In genomic region chr1:182881246-182881645, GRCm38 (mm10) we compare ENCODE assay signal across 23 mouse cellular contexts.
DNase-seq lines count a peak whose midpoint lies in the region; ATAC-seq lines count a peak whose summit lies in the region.
"Had no signal": no experiment of that assay in that cellular context is flagged by ENCODE, and none has a peak within 500 bp of the region (broad histone marks: within the 10 kb centered on the region; RNA-seq: fewer than 3 reads in every experiment).

No protein-coding gene starts in this region.

- H3K27me3 ChIP-seq in hindbrain, embryonic 15.5 days: no peaks in the 10 kb centered on the region
- H3K27me3 ChIP-seq in hindbrain, embryonic 14.5 days (ENCODE audit: control insufficient read depth, insufficient read depth, low read length): no peaks in the 10 kb centered on the region
- no peaks in the 10 kb centered on the region for H3K27me3 ChIP-seq in lung, embryonic 16.5 days (ENCODE audit: control insufficient read depth, insufficient read depth, low read depth, low read length)
- H3K27me3 ChIP-seq: forebrain, embryonic 13.5 days; hindbrain, embryonic 12.5 days had no signal

- H3K4me2 ChIP-seq in hindbrain, embryonic 15.5 days: no peak overlapping the region
- H3K4me2 ChIP-seq in hindbrain, embryonic 14.5 days (replicated peaks): no peak overlapping the region
- H3K4me2 ChIP-seq in lung, embryonic 16.5 days (ENCODE audit: low read depth, low read length): no peak overlapping the region
- H3K4me2 ChIP-seq: forebrain, embryonic 13.5 days; heart, embryonic 11.5 days; hindbrain, embryonic 12.5 days had no signal

- 0 out of 2 replicates have a peak, but pooled peaks have one; percentile 34 for ATAC-seq in hindbrain, embryonic 15.5 days (ENCODE audit: low FRiP score, low read depth)
- ATAC-seq in hindbrain, embryonic 14.5 days (ENCODE audit: low FRiP score): no peak
- ATAC-seq in lung, embryonic 16.5 days (ENCODE audit: low read depth): peak; percentile 65
- ATAC-seq: CD4-positive, CD25-positive, alpha-beta regulatory T cell, adult 4 months; forebrain, embryonic 13.5 days; intestine, postnatal 0 days had no signal

- WGBS in hindbrain, embryonic 15.5 days: 89% methylated on average over 8 of the region's 8 CpGs
- 82% methylated on average over 8 of the region's 8 CpGs for WGBS in hindbrain, embryonic 14.5 days
- WGBS in lung, embryonic 16.5 days: 57% methylated on average over 8 of the region's 8 CpGs

- no peak overlapping the region for H3K4me3 ChIP-seq in hindbrain, embryonic 15.5 days
- no peak overlapping the region for H3K4me3 ChIP-seq in hindbrain, embryonic 14.5 days (replicated peaks; ENCODE audit: low read length)
- H3K4me3 ChIP-seq in lung, embryonic 16.5 days (ENCODE audit: low read length): no peak overlapping the region
- H3K4me3 ChIP-seq: forebrain, embryonic 13.5 days; hindbrain, embryonic 12.5 days had no signal

- peaks cover 8% of the 10 kb centered on the region; the same call in 1 of the 2 replicates for H3K4me1 ChIP-seq in hindbrain, embryonic 15.5 days (replicated peaks)
- H3K4me1 ChIP-seq in hindbrain, embryonic 14.5 days (replicated peaks; ENCODE audit: control insufficient read depth, insufficient read depth, low read length): peaks cover 5% of the 10 kb centered on the region; the same call in 1 of the 2 replicates
- H3K4me1 ChIP-seq in lung, embryonic 16.5 days (replicated peaks; ENCODE audit: control insufficient read depth, insufficient read depth, low read length): no peaks in the 10 kb centered on the region
- H3K4me1 ChIP-seq: forebrain, embryonic 13.5 days had no signal

- H3K9me3 ChIP-seq in hindbrain, embryonic 15.5 days: no peaks in the 10 kb centered on the region
- no peaks in the 10 kb centered on the region for H3K9me3 ChIP-seq in hindbrain, embryonic 14.5 days (ENCODE audit: control insufficient read depth, low read length)
- H3K9me3 ChIP-seq in lung, embryonic 16.5 days (ENCODE audit: control insufficient read depth, low read length): no peaks in the 10 kb centered on the region
- H3K9me3 ChIP-seq: hindbrain, embryonic 12.5 days had no signal

- H3K9ac ChIP-seq in hindbrain, embryonic 15.5 days: no peak overlapping the region
- H3K9ac ChIP-seq in hindbrain, embryonic 14.5 days: no peak overlapping the region
- H3K9ac ChIP-seq in lung, embryonic 16.5 days (ENCODE audit: low read length): no peak overlapping the region
- H3K9ac ChIP-seq: forebrain, embryonic 13.5 days; hindbrain, embryonic 12.5 days had no signal

- no peak overlapping the region for H3K27ac ChIP-seq in hindbrain, embryonic 15.5 days (replicated peaks)
- H3K27ac ChIP-seq in hindbrain, embryonic 14.5 days: no peak overlapping the region
- H3K27ac ChIP-seq in lung, embryonic 16.5 days (ENCODE audit: low read length): no peak overlapping the region; the same call in 1 of the 2 replicates
- H3K27ac ChIP-seq: forebrain, embryonic 13.5 days; hindbrain, embryonic 12.5 days had no signal

- no peak for DNase-seq in hindbrain, embryonic 14.5 days (ENCODE audit: low spot score)
- DNase-seq in kidney, postnatal 10 days: peak; percentile 24
- DNase-seq in kidney, adult 18-20 months: no peak
- no peak for DNase-seq in lung, adult 18-20 months
- no peak for DNase-seq in cerebellum, adult 11-12 months
- DNase-seq: adrenal gland, postnatal 36 days; cerebellum, adult 2 months; cerebellum, postnatal 14 days; gastrocnemius, postnatal 14 days; heart, postnatal 36 days; layer of hippocampus, postnatal 36 days; left cerebral cortex, postnatal 4 days; midbrain, embryonic 14.5 days; retina, postnatal 1 day; right cerebral cortex, postnatal 14 days; thymus, postnatal 4 days had no signal

- 0 out of 2 replicates have a peak, but pooled peaks cover 6% of the 10 kb centered on the region for H3K36me3 ChIP-seq in hindbrain, embryonic 15.5 days
- no peaks in the 10 kb centered on the region for H3K36me3 ChIP-seq in hindbrain, embryonic 14.5 days (replicated peaks; ENCODE audit: control insufficient read depth, insufficient read depth)
- H3K36me3 ChIP-seq in lung, embryonic 16.5 days (ENCODE audit: control insufficient read depth, insufficient read depth, low read length): no peaks in the 10 kb centered on the region
- H3K36me3 ChIP-seq: hindbrain, embryonic 12.5 days had no signal
